ENCODE assay signal across 8 mouse cellular contexts in genomic region chr7:57590451-57591248, GRCm38 (mm10).
DNase-seq lines count a peak whose midpoint lies in the region; ATAC-seq and TF ChIP-seq lines count a peak whose summit lies in the region.

No protein-coding gene starts in this region.

- no peak for TF ChIP-seq POLR2A in small intestine, adult 2 months (IDR thresholded peaks at IDR 0.05; ENCODE audit: low read depth, low read length)

- peak overlapping the region; percentile 89 for H3K9ac ChIP-seq in hindbrain, embryonic 13.5 days
- H3K9ac ChIP-seq in midbrain, embryonic 11.5 days (ENCODE audit: low read length): peak overlapping the region; percentile 66

- TF ChIP-seq CTCF in small intestine, adult 2 months (IDR thresholded peaks at IDR 0.05; ENCODE audit: extremely low read depth, insufficient read length, insufficient replicate concordance, low read depth, low read length): no peak

- peak overlapping the region; percentile 84 for H3K4me2 ChIP-seq in hindbrain, embryonic 13.5 days
- peak overlapping the region; percentile 95 for H3K4me2 ChIP-seq in midbrain, embryonic 11.5 days

- H3K4me1 ChIP-seq in forebrain, embryonic 10.5 days: peaks cover 18% of the 10 kb centered on the region
- peaks cover 25% of the 10 kb centered on the region for H3K4me1 ChIP-seq in hindbrain, embryonic 13.5 days (replicated peaks)
- 0 out of 2 replicates have a peak, but pooled peaks cover 3% of the 10 kb centered on the region for H3K4me1 ChIP-seq in midbrain, embryonic 11.5 days (ENCODE audit: control insufficient read depth, insufficient read depth, low read length)
- H3K4me1 ChIP-seq in small intestine, adult 2 months (ENCODE audit: control insufficient read depth, insufficient read depth, insufficient read length, low read length): peaks cover 5% of the 10 kb centered on the region; the same call in 1 of the 2 replicates

- DNase-seq in ZHBTc4 (ENCODE audit: low read depth, low spot score): peak; percentile 89
- peak; percentile 79 for DNase-seq in brain, embryonic 18.5 days (ENCODE audit: low read depth, low spot score)
- DNase-seq in forebrain, embryonic 10.5 days (ENCODE audit: extremely low spot score, low spot score): peak; percentile 77
- peak; percentile 75 to 77 for DNase-seq in layer of hippocampus, postnatal 36 days
- DNase-seq in midbrain, embryonic 11.5 days (ENCODE audit: low spot score, missing footprints): peak; percentile 96
- DNase-seq in spleen, adult 18-20 months: no peak

- WGBS in forebrain, embryonic 10.5 days: under 1% methylated on average over 73 of the region's 74 CpGs
- under 1% methylated on average over 59 of the region's 74 CpGs for WGBS in hindbrain, embryonic 13.5 days
- WGBS in midbrain, embryonic 11.5 days: under 1% methylated on average over 40 of the region's 74 CpGs
- WGBS in small intestine, adult 2 months: 4% methylated on average over 65 of the region's 74 CpGs

- H3K27ac ChIP-seq in forebrain, embryonic 10.5 days: peak overlapping the region; percentile 81
- peak overlapping the region; percentile 94 for H3K27ac ChIP-seq in hindbrain, embryonic 13.5 days
- H3K27ac ChIP-seq in midbrain, embryonic 11.5 days (ENCODE audit: low read depth, low read length): peak overlapping the region; percentile 35; the same call in 1 of the 2 replicates
- H3K27ac ChIP-seq in small intestine, adult 2 months (ENCODE audit: insufficient read depth, low read depth, low read length): no peak overlapping the region

- ATAC-seq in hindbrain, embryonic 13.5 days (ENCODE audit: low FRiP score): peak; percentile 93
- peak; percentile 94 for ATAC-seq in midbrain, embryonic 11.5 days (ENCODE audit: low FRiP score)

- no peaks in the 10 kb centered on the region for H3K9me3 ChIP-seq in forebrain, embryonic 10.5 days
- no peaks in the 10 kb centered on the region for H3K9me3 ChIP-seq in hindbrain, embryonic 13.5 days
- no peaks in the 10 kb centered on the region for H3K9me3 ChIP-seq in midbrain, embryonic 11.5 days (ENCODE audit: control insufficient read depth, low read length)

- peak overlapping the region; percentile 79 for H3K4me3 ChIP-seq in forebrain, embryonic 10.5 days
- peak overlapping the region; percentile 82 for H3K4me3 ChIP-seq in hindbrain, embryonic 13.5 days
- peak overlapping the region; percentile 74 for H3K4me3 ChIP-seq in midbrain, embryonic 11.5 days (ENCODE audit: low read depth, low read length)
- H3K4me3 ChIP-seq in small intestine, adult 2 months (ENCODE audit: low read depth, low read length): peak overlapping the region; percentile 56

- no peaks in the 10 kb centered on the region for H3K36me3 ChIP-seq in forebrain, embryonic 10.5 days (replicated peaks)
- H3K36me3 ChIP-seq in hindbrain, embryonic 13.5 days: no peaks in the 10 kb centered on the region
- no peaks in the 10 kb centered on the region for H3K36me3 ChIP-seq in midbrain, embryonic 11.5 days (ENCODE audit: control insufficient read depth, insufficient read depth, low read length)
- no peaks in the 10 kb centered on the region for H3K36me3 ChIP-seq in small intestine, adult 2 months (ENCODE audit: control insufficient read depth, insufficient read depth, low read length)

- H3K27me3 ChIP-seq in forebrain, embryonic 10.5 days (ENCODE audit: poor library complexity, severe bottlenecking): peaks cover 41% of the 10 kb centered on the region
- H3K27me3 ChIP-seq in hindbrain, embryonic 13.5 days: 0 out of 2 replicates have a peak, but pooled peaks cover 5% of the 10 kb centered on the region
- peaks cover 8% of the 10 kb centered on the region for H3K27me3 ChIP-seq in midbrain, embryonic 11.5 days (ENCODE audit: control insufficient read depth, insufficient read depth, low read length)
- H3K27me3 ChIP-seq in small intestine, adult 2 months (ENCODE audit: control insufficient read depth, insufficient read depth, low read length): peaks cover 9% of the 10 kb centered on the region

Comparison
In these comparisons a context has a peak if more than half of its experiments do, and no peak if none do; other contexts are left out.
1. DNase-seq: peak in ZHBTc4 (single experiment), brain, embryonic 18.5 days (single experiment), forebrain, embryonic 10.5 days (single experiment), layer of hippocampus, postnatal 36 days (2 of 2) and midbrain, embryonic 11.5 days (single experiment); none in spleen, adult 18-20 months (0 of 2).
2. Peak in every context shown above with its lines, with median percentiles within 50 percentile points of each other: H3K4me3 ChIP-seq.